9 mouse cellular contexts compared by ENCODE assay signal in the genomic region with DNA sequence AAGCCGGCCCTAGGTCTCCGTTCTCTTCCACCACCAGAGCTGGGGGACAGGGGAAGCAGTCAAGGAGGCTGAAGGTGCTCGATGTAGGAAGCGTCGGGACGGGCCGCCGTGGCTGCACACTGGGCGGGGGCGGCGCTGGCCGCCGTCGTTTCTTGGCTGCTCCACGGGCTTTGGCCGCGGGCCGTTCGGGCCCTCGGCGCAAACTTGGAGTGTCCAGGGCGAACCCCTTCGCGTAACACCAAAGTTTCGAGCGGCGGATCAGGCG. TPM values are rescaled to one million over a fixed set of nuclear protein-coding genes. Genes with fewer than 3 reads are reported as not detected.
DNase-seq lines count a peak whose midpoint lies in the region; ATAC-seq lines count a peak whose summit lies in the region.
"Had no signal": no experiment of that assay in that cellular context is flagged by ENCODE, and none has a peak within 500 bp of the region (broad histone marks: within the 10 kb centered on the region; RNA-seq: fewer than 3 reads in every experiment).

No protein-coding gene starts in this region.

- peaks cover 73% of the 10 kb centered on the region for H3K27me3 ChIP-seq in kidney, embryonic 14.5 days (ENCODE audit: control insufficient read depth, insufficient read depth, low read length)
- H3K27me3 ChIP-seq in hindbrain, embryonic 12.5 days = peaks cover 86% of the 10 kb centered on the region
- peaks cover 55% of the 10 kb centered on the region for H3K27me3 ChIP-seq in midbrain, embryonic 11.5 days (ENCODE audit: control insufficient read depth, insufficient read depth, low read length)

- no peak for DNase-seq in kidney, postnatal 36 days
- DNase-seq in embryo, embryonic 9.5 days (ENCODE audit: extremely low spot score) = peak; percentile 49
- DNase-seq in midbrain, embryonic 11.5 days (ENCODE audit: low spot score, missing footprints) = peak; percentile 93
- DNase-seq in adrenal gland, postnatal 25 days = no peak
- no peak for DNase-seq in left cerebral cortex, adult 18-20 months (ENCODE audit: low spot score in 2 of 2)

- no peaks in the 10 kb centered on the region for H3K9me3 ChIP-seq in kidney, embryonic 14.5 days (ENCODE audit: control insufficient read depth, low read length)
- H3K9me3 ChIP-seq in hindbrain, embryonic 12.5 days (replicated peaks) = no peaks in the 10 kb centered on the region
- H3K9me3 ChIP-seq in midbrain, embryonic 11.5 days (ENCODE audit: control insufficient read depth, low read length) = no peaks in the 10 kb centered on the region

- H3K9ac ChIP-seq in kidney, embryonic 14.5 days (ENCODE audit: low read depth, low read length) = peak overlapping the region; percentile 80; the same call in 1 of the 2 replicates
- H3K9ac ChIP-seq in hindbrain, embryonic 12.5 days = peak overlapping the region; percentile 75; the same call in 1 of the 2 replicates
- peak overlapping the region; percentile 50 for H3K9ac ChIP-seq in midbrain, embryonic 11.5 days (ENCODE audit: low read length)

- peak overlapping the region; percentile 75 for H3K4me3 ChIP-seq in kidney, embryonic 14.5 days (ENCODE audit: low read length)
- H3K4me3 ChIP-seq in hindbrain, embryonic 12.5 days = peak overlapping the region; percentile 69
- peak overlapping the region; percentile 71 for H3K4me3 ChIP-seq in midbrain, embryonic 11.5 days (ENCODE audit: low read depth, low read length)

- no peak overlapping the region for H3K27ac ChIP-seq in kidney, embryonic 14.5 days (ENCODE audit: low read depth, low read length)
- H3K27ac ChIP-seq in hindbrain, embryonic 12.5 days = no peak overlapping the region
- no peak overlapping the region for H3K27ac ChIP-seq in midbrain, embryonic 11.5 days (ENCODE audit: low read depth, low read length)

- H3K36me3 ChIP-seq in kidney, embryonic 14.5 days (ENCODE audit: control insufficient read depth, insufficient read depth, low read length) = no peaks in the 10 kb centered on the region
- H3K36me3 ChIP-seq in hindbrain, embryonic 12.5 days = no peaks in the 10 kb centered on the region
- H3K36me3 ChIP-seq in midbrain, embryonic 11.5 days (ENCODE audit: control insufficient read depth, insufficient read depth, low read length) = no peaks in the 10 kb centered on the region

- under 1% methylated on average over 28 of the region's 28 CpGs for WGBS in kidney, embryonic 14.5 days
- 2% methylated on average over 28 of the region's 28 CpGs for WGBS in hindbrain, embryonic 12.5 days
- 0% methylated on average over 28 of the region's 28 CpGs for WGBS in midbrain, embryonic 11.5 days

- H3K4me2 ChIP-seq in kidney, embryonic 14.5 days (replicated peaks; ENCODE audit: low read depth, low read length) = peak overlapping the region; percentile 90
- H3K4me2 ChIP-seq in hindbrain, embryonic 12.5 days (replicated peaks) = peak overlapping the region; percentile 77
- peak overlapping the region; percentile 58 for H3K4me2 ChIP-seq in midbrain, embryonic 11.5 days

- no peak for ATAC-seq in kidney, embryonic 14.5 days (ENCODE audit: low FRiP score, low TSS enrichment)
- ATAC-seq in hindbrain, embryonic 12.5 days (ENCODE audit: low FRiP score) = no peak
- no peak for ATAC-seq in midbrain, embryonic 11.5 days (ENCODE audit: low FRiP score)
- no peak for ATAC-seq in erythroblast, adult 5-6 weeks (replicated peaks; ENCODE audit: low FRiP score, poor library complexity, severe bottlenecking)
- ATAC-seq: Patski had no signal

- peaks cover 34% of the 10 kb centered on the region for H3K4me1 ChIP-seq in kidney, embryonic 14.5 days (ENCODE audit: control insufficient read depth, insufficient read depth, low read length)
- peaks cover 29% of the 10 kb centered on the region for H3K4me1 ChIP-seq in hindbrain, embryonic 12.5 days
- peaks cover 30% of the 10 kb centered on the region for H3K4me1 ChIP-seq in midbrain, embryonic 11.5 days (ENCODE audit: control insufficient read depth, insufficient read depth, low read length)

RNA-seq across cellular contexts. Expression of gene Epop, which starts 1.3 kb away (rescaled TPM):
- 6.3 and 6.9 TPM in 2 replicates for polyA plus RNA-seq in kidney, embryonic 14.5 days (2014; fragmentation: Nextera tagmentation; extraction: Ambion mirVana)
- 11.2 and 11.7 TPM in 2 replicates for polyA plus RNA-seq in hindbrain, embryonic 12.5 days (2016; fragmentation: Nextera tagmentation; extraction: Ambion mirVana)
- polyA plus RNA-seq in midbrain, embryonic 11.5 days (2014; fragmentation: Nextera tagmentation; extraction: Ambion mirVana) = 7.0 and 12.0 TPM in 2 replicates
- 0.58 TPM in 1 of 2 replicates, not detected in the other for total RNA-seq in erythroblast, adult 5-6 weeks (2015; ENCODE audit: low replicate concordance)
- total RNA-seq in erythroblast, adult 5-6 weeks (2017; ENCODE audit: low replicate concordance) = not detected in 2 replicates
- 6.2 and 7.8 TPM in 2 replicates for total RNA-seq in adrenal gland, postnatal 25 days (2021)
- total RNA-seq in left cerebral cortex, adult 18-20 months (2021) = 100 to 1,000 TPM; 103 to 109 TPM

RNA-seq across cellular contexts. Expression of gene Mllt6, which starts 35.0 kb away (rescaled TPM):
- polyA plus RNA-seq in kidney, embryonic 14.5 days (2014; fragmentation: Nextera tagmentation; extraction: Ambion mirVana) = 5.7 and 10.0 TPM in 2 replicates
- polyA plus RNA-seq in hindbrain, embryonic 12.5 days (2016; fragmentation: Nextera tagmentation; extraction: Ambion mirVana) = 2.9 and 3.5 TPM in 2 replicates
- polyA plus RNA-seq in midbrain, embryonic 11.5 days (2014; fragmentation: Nextera tagmentation; extraction: Ambion mirVana) = 3.5 and 4.3 TPM in 2 replicates
- total RNA-seq in erythroblast, adult 5-6 weeks (2015; ENCODE audit: low replicate concordance) = 1.2 and 1.9 TPM in 2 replicates
- total RNA-seq in erythroblast, adult 5-6 weeks (2017; ENCODE audit: low replicate concordance) = 1.5 and 3.9 TPM in 2 replicates
- 49.4 and 53.6 TPM in 2 replicates for total RNA-seq in adrenal gland, postnatal 25 days (2021)
- total RNA-seq in left cerebral cortex, adult 18-20 months (2021) = 100 to 1,000 TPM; 135 to 149 TPM

RNA-seq across cellular contexts. Expression of gene Srcin1, which starts 52.2 kb away (rescaled TPM):
- 0.97 and 1.1 TPM in 2 replicates for polyA plus RNA-seq in kidney, embryonic 14.5 days (2014; fragmentation: Nextera tagmentation; extraction: Ambion mirVana)
- polyA plus RNA-seq in hindbrain, embryonic 12.5 days (2016; fragmentation: Nextera tagmentation; extraction: Ambion mirVana) = 6.3 and 6.7 TPM in 2 replicates
- polyA plus RNA-seq in midbrain, embryonic 11.5 days (2014; fragmentation: Nextera tagmentation; extraction: Ambion mirVana) = 1.7 and 2.2 TPM in 2 replicates
- not detected in 2 replicates for total RNA-seq in erythroblast, adult 5-6 weeks (2015; ENCODE audit: low replicate concordance)
- total RNA-seq in erythroblast, adult 5-6 weeks (2017; ENCODE audit: low replicate concordance) = not detected in 2 replicates
- total RNA-seq in adrenal gland, postnatal 25 days (2021) = 9.8 and 9.9 TPM in 2 replicates
- 100 to 1,000 TPM; 246 to 287 TPM for total RNA-seq in left cerebral cortex, adult 18-20 months (2021)

RNA-seq across cellular contexts. Expression of gene Cisd3, which starts 57.4 kb away (rescaled TPM):
- polyA plus RNA-seq in kidney, embryonic 14.5 days (2014; fragmentation: Nextera tagmentation; extraction: Ambion mirVana) = 30.5 and 34.2 TPM in 2 replicates
- 14.7 and 17.1 TPM in 2 replicates for polyA plus RNA-seq in hindbrain, embryonic 12.5 days (2016; fragmentation: Nextera tagmentation; extraction: Ambion mirVana)
- 13.4 and 19.0 TPM in 2 replicates for polyA plus RNA-seq in midbrain, embryonic 11.5 days (2014; fragmentation: Nextera tagmentation; extraction: Ambion mirVana)
- total RNA-seq in erythroblast, adult 5-6 weeks (2015; ENCODE audit: low replicate concordance) = 2.3 TPM in 1 of 2 replicates, not detected in the other
- total RNA-seq in erythroblast, adult 5-6 weeks (2017; ENCODE audit: low replicate concordance) = 1.7 TPM in 1 of 2 replicates, not detected in the other
- 164 and 166 TPM in 2 replicates for total RNA-seq in adrenal gland, postnatal 25 days (2021)
- total RNA-seq in left cerebral cortex, adult 18-20 months (2021) = 10 to 100 TPM; 54.7 to 57.2 TPM

Comparison
In these comparisons a context has a peak if more than half of its experiments do, and no peak if none do; other contexts are left out.
1. DNase-seq: peak in embryo, embryonic 9.5 days (single experiment) and midbrain, embryonic 11.5 days (single experiment); none in kidney, postnatal 36 days (0 of 2), adrenal gland, postnatal 25 days (single experiment) and left cerebral cortex, adult 18-20 months (0 of 2).
2. RNA of gene Epop, which starts 1.3 kb away (total RNA-seq): 103 to 109 TPM in left cerebral cortex, adult 18-20 months; 6.2 to 7.8 TPM in adrenal gland, postnatal 25 days and 0.58 TPM in erythroblast, adult 5-6 weeks; every median in the first group is over 10 times any median in the second.
3. RNA of gene Mllt6, which starts 35.0 kb away (total RNA-seq): 135 to 149 TPM in left cerebral cortex, adult 18-20 months and 49.4 to 53.6 TPM in adrenal gland, postnatal 25 days; 1.2 to 3.9 TPM in erythroblast, adult 5-6 weeks; every median in the first group is over 10 times any median in the second.
4. RNA of gene Srcin1, which starts 52.2 kb away (total RNA-seq): 246 to 287 TPM in left cerebral cortex, adult 18-20 months; 9.8 to 9.9 TPM in adrenal gland, postnatal 25 days and not detected in erythroblast, adult 5-6 weeks; every median in the first group is over 10 times any median in the second.
5. Peak in every context shown above with its lines, with median percentiles within 50 percentile points of each other: H3K4me2 ChIP-seq, H3K4me3 ChIP-seq and H3K9ac ChIP-seq.